Mouse (Mus musculus) c-Kit-positive CD71-positive TER-119-negative erythroid progenitor cells, embryonic 14.5 days (primary cell): Measurements from ENCODE around the gene Gabra5.

ENCODE experiments used
- DNase-seq: peaks from one replicate; pipeline ENCODE4 v3.0.0-alpha.2; 2013; ENCODE audit warnings: low read depth

Gabra5 gene

DNA sequence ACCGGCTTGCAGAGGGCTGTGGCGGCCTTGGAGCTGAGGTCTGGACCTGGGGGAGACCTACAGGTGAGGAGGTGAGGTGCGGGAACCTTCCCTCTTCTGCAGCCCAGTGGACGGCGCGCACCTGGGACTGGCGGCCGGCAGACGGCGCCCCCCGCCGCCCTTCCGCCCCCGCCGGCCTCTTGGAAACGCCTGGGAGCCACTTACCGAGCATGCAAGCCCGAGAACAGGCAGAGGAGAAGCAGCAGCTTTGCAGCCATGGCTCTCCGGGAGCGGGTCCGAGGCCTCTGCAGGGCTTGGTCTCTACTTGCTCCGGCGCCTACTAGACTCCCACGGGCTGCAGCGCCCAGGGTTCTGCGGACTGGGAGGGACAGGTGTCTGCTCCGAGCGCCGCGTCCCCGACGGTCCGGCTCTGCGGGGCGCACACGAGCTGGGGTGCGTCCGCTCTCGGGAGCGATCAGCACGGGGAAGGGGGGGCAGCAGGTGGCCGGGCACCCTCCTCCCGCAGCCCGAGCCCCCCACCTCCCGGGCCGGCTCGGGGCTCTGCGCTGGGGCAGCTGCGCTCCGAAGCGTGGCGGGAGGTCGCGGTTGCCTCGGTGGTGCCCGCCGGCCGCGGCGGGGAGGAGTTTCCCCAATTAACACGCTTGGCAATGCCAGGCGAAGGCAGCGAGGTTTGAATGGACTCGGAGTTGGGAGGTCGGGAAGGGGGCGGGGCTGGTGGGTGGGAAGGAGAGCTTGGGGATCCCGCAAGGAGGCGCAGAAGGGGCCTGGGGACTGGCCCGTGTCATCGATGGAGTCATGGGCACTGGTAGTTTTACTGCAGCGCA lies 123.1 kb downstream of the Gabra5 start, which contains the start of gene Gabrg3:
TSS of gene Gabrg3 (minus strand) at position 672 of the 824 bp plus-strand sequence.
- DNase-seq, result no peak

DNA sequence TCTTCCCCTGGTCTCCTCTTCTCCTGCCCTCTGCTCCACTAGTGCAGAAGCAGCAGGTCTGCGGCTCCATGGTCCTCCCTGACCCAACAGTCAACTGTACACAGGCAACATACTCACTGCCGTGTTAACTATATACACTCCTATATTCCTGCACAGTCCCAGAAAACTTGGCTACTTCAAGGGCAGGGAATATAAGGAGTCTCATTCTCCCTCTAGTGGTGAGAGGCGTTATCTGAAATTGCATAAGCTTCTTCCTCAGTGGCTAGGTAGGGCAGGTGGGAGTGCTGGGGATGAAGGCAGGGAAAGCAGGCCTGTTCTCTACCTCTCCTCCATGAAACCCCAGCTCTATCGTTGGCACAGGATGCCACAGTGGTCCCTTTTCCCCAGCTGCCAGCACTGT lies 125.7 kb downstream of the Gabra5 start:
- DNase-seq, result no peak

DNA sequence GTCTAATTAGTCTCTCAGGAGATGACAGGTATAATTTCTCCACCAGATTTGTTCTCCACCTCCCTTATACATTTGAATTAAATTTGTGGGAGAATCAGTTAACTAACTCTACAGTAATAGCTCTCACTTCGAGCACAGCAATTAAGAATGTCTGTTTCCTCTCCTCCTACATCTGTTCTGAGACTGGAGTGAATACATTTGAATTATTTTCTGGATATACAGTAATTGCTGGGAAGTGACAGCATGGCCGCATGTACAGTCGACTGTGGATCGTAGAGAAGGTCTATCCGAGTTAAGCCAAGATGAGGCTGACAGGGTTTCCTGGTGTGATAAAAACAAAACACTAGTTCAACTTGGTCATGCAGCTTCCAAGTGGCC lies 143.9 kb downstream of the Gabra5 start:
- no peak for DNase-seq

DNA sequence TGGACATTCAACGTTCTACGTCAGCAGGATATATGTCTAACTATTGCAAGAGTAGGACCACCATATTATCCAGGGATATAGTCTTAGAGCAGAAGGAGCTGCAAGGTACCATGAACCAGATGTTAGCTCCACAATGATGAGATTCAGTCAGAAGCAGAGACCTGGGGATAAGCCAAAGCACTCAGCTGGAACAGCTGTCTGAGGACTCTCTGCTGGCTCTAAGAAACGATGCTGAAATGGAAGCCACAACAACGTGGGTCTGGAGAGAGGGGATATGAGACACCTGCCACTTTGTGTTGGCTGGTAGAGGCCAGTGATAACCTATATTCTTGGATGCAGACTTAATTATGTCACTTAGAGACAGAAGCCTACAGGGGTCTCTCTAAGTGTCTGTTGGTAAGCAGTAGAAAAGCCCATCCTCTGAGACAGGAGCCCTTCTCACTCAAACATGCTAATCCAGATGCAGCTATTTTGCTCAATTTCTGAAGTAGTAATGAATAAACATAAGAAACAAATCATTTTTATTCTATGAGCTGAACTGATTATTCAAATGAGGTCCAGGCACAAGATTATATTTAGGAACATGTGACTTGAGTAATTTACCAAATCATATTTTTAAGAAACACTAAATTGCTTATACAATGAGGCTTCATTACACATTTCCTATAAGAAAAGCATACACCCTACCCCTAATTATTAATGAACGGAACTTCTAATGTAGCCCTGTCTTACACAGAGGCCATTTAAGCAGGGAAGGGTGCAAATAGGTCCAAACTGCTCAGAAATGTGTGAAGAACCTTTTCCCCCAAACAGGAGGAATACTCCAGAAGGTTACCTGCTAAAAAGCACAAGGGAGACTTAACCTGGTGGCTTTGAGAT lies 144.5 kb downstream of the Gabra5 start:
- DNase-seq, result no peak

DNA sequence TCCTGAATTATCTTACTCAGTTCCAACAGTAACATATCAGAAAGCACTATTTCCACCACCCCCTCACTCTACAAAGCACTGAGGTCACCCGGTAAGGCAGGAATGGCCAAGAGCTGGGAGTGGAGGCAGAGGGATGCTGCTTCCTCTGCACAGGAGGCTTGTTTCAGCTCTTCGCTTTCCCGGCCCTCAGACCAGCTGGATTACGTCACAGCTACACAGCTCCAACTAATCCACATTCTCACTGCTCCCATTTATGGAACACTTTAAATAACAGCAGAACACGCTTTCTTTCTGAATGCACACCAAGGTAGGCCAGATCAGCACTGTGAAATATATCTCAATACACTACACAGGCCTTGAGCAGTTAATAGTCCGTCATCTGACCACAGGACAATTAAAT lies 146.0 kb downstream of the Gabra5 start:
- no peak for DNase-seq

DNA sequence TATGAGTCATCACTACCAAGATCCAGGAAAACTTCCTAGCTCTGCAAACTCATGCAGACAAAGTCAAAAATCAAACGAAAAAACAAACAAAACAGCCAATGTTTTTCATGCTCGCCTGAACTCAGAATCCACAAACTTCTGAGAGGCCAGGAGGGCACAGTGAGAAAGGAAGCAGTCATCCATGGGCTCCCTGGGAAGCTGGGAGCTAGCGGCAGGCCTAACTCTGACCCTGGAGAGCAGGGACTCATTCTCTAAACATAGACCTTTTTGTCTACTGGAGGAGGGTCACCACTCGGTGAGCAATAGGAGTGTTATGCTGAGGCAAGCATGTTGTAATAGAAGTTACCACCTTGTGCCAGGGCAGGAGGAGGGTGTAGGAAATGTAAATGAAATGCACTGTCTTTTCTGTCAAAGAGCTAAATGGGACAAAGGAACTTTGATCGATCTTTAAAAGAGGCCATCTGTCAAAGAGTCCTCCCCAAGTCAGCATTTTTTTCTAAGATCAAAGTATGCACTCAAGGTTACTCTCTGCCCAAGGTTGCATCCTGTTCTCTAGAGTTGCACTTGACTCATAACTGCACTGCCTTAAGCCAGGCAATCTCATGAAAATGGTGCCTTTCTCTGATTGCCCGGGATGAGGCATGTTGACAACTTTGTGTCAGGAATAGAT lies 151.9 kb downstream of the Gabra5 start:
- DNase-seq, result no peak
